Mouse (Mus musculus) cerebellum, adult 2 months (tissue): ENCODE data around the gene Dcaf12. TPM values are rescaled to one million over a fixed set of nuclear protein-coding genes. Genes with fewer than 3 reads are reported as not detected.
A peak's percentile ranks its signal among the peaks of the same experiment; 100 is the strongest.

ENCODE experiments used
- DNase-seq, 2 experiments: peaks; one replicate each; pipeline ENCODE4 v3.0.0; 2021
- H3K27ac ChIP-seq: fragments of 200-500 bp; 2 replicates; pipeline ENCODE4 v1.5.1; 2012; ENCODE audit warnings: low read length, control low read depth, inconsistent platforms; ENCODE audit not compliant: insufficient read depth
- H3K27me3 ChIP-seq: fragments of 200-500 bp; 2 replicates; pipeline ENCODE4 v1.6.1; 2012; ENCODE audit warnings: inconsistent platforms, mild to moderate bottlenecking, low read length, moderate library complexity; ENCODE audit not compliant: control insufficient read depth, insufficient read depth
- H3K4me1 ChIP-seq: fragments of 200-500 bp; 2 replicates; pipeline ENCODE4 v1.6.1; 2011; ENCODE audit warnings: low read length; ENCODE audit not compliant: control insufficient read depth, insufficient read depth
- H3K4me3 ChIP-seq: fragments of 200-500 bp; replicated peaks from 2 replicates; pipeline ENCODE3; 2011; ENCODE audit warnings: mild to moderate bottlenecking, low read depth, low read length, control low read depth; ENCODE audit not compliant: insufficient read depth
- CTCF ChIP-seq: fragments of 200-500 bp; IDR thresholded peaks from 2 replicates; pipeline ENCODE4 v1.5.1; 2011; ENCODE audit warnings: low read depth, mild to moderate bottlenecking, control low read depth, low read length, moderate library complexity, borderline replicate concordance; ENCODE audit not compliant: insufficient read depth
- POLR2A ChIP-seq: fragments of 200-500 bp; IDR thresholded peaks from 2 replicates; pipeline ENCODE4 v1.6.1; 2011; ENCODE audit warnings: low read length, control low read depth, borderline replicate concordance; ENCODE audit not compliant: insufficient read depth
- WGBS: fragments of 180-500 bp; shearing (Covaris S2); methylation state at CpG from one replicate; pipeline ENCODE4 v1.1.7; 2018; 5-methylcytosine and 5-hydroxymethylcytosine counted together
- polyA plus RNA-seq: library from polyadenylated mRNA; depleted of rRNA; stranded (reverse); fragments of >200 nt; gene quantifications from 2 replicates; pipeline ENCODE4 v1.2.3, GENCODE M21; 2012; rRNA removed

Dcaf12 gene
- polyA plus RNA-seq: 39.7 and 40.4 TPM in 2 replicates

GRCm38 (mm10) chr4:41314141-41315129 lies at the start of gene Dcaf12:
Dcaf12 (minus strand) TSS chr4:41314889.
- under 1% methylated on average over 70 of the region's 70 CpGs for WGBS

GRCm38 (mm10) chr4:41361059-41361458 lies 46.4 kb upstream of the Dcaf12 start:
- Histone ChIP-seq H3K4me1 (no peaks in the 10 kb centered on the region), H3K27me3 (no peaks in the 10 kb centered on the region), H3K4me3 (no peak overlapping the region), H3K27ac (no peak overlapping the region)
- no peak for DNase-seq
- 95% methylated on average over 3 of the region's 3 CpGs for WGBS
- TF ChIP-seq CTCF (no peak), POLR2A (no peak)

More at GRCm38 (mm10) chr4:41314141-41315129, at the start of gene Dcaf12:
- H3K27me3 ChIP-seq: no peaks in the 10 kb centered on the region
- H3K27ac ChIP-seq: peak within 1 kb of the TSS; percentile 73
- H3K4me1 ChIP-seq: peaks cover 5% of the 10 kb centered on the region; the same call in 1 of the 2 replicates
- TF ChIP-seq CTCF (no peak), POLR2A (peak; percentile 90)
- peak; percentile 95 to 96 for DNase-seq
- peak within 1 kb of the TSS; percentile 82 for H3K4me3 ChIP-seq

DNA sequence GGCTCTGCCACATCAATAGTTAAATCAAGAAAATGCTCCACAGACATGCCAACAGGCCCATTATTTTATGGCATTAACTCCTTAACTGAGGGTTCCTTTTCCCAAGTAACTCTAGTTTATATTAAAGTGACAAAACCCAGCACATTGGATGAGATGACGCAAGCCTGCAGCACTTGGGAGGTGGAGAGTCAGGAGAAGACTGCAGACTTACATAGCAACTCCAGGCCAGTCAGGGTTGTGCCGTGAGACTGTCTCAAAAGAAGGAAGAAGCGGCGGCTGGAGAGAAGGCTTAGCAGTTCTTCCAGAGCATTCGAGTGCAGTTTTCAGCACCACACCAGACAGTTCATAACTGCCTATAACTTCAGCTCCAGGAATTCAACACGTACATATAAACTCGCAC lies 44.7 kb upstream of the Dcaf12 start:
- TF ChIP-seq POLR2A: no peak
- no peak for TF ChIP-seq CTCF
- no peak overlapping the region for H3K4me3 ChIP-seq
- no peaks in the 10 kb centered on the region for H3K4me1 ChIP-seq
- no peak for DNase-seq
- WGBS: 86% methylated on average over 7 of the region's 7 CpGs
- H3K27ac ChIP-seq: no peak overlapping the region
- no peaks in the 10 kb centered on the region for H3K27me3 ChIP-seq

DNA sequence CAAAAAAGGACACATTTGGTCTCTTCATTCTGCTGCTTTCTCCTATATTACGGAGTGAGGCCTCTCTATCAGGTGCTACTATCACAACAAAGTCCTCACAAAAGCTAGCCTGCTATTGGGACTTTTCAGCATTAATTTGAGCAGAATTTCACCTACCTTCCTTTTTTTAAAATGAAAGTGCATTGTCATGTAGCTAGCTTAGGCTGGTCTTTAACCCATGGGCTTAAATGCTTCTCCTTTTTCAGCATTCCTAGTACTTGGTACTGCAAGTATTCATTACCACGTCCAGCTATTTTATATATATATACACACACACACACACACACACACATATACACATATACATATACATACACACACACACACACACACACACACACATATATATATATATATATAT lies 44.0 kb upstream of the Dcaf12 start:
- Histone ChIP-seq H3K4me3 (no peak overlapping the region), H3K27me3 (no peaks in the 10 kb centered on the region), H3K4me1 (no peaks in the 10 kb centered on the region), H3K27ac (no peak overlapping the region)
- WGBS: 89% methylated on average over 2 of the region's 2 CpGs
- TF ChIP-seq CTCF (no peak), POLR2A (no peak)
- DNase-seq: no peak

DNA sequence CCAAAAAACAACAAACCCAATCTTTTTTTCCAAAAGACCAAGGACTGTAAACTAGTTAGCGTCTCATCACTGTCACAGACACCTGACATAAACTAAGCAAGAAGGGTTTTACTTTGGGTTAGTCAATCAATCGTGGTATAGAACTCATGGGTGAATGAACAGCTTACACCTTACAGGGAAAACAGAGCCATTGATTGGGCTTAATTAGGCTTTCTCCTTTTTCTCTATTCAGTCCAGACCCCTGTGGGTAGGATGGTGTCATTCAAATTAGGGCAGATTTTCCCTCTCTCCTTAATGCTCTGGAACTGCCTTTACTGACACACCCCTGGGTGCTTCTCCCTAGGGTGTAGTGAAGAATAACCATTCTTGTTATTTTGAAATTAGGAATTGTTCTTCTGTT lies 42.5 kb upstream of the Dcaf12 start:
- Histone ChIP-seq H3K4me3 (no peak overlapping the region), H3K27ac (no peak overlapping the region), H3K27me3 (no peaks in the 10 kb centered on the region), H3K4me1 (no peaks in the 10 kb centered on the region)
- DNase-seq: no peak
- TF ChIP-seq CTCF (no peak), POLR2A (no peak)
- 54% methylated on average over 2 of the region's 2 CpGs for WGBS

DNA sequence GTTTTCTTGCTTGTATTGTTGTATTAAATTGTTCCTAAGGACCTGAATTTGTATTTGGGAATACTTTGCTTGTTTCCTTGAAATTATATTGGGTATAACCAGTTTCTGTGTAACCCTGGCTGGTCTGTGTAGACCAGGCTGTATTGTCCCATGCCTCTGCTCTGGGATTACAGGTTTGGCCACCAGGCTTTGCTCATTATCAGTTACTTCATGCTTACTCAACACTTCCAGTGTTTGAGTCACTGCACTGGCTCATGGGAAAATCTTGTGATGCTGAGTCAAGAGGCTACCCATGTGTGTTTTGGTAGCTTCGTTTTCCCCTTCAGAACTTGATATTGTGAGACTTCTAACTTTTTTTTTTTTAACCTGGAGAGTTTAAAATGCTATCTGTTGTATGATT lies 38.6 kb upstream of the Dcaf12 start:
- H3K27me3 ChIP-seq: no peaks in the 10 kb centered on the region
- no peak for TF ChIP-seq CTCF
- no peak for TF ChIP-seq POLR2A
- WGBS: 92% methylated on average over 1 of the region's 1 CpGs
- no peak overlapping the region for H3K4me3 ChIP-seq
- no peak for DNase-seq
- no peaks in the 10 kb centered on the region for H3K4me1 ChIP-seq
- H3K27ac ChIP-seq: no peak overlapping the region

- Histone ChIP-seq H3K4me1 (no peaks in the 10 kb centered on the region), H3K4me3 (no peak overlapping the region), H3K27ac (no peak overlapping the region), H3K27me3 (no peaks in the 10 kb centered on the region)
- TF ChIP-seq CTCF: no peak
- WGBS: 92% methylated on average over 4 of the region's 4 CpGs
- no peak for DNase-seq
These were observed 38.1 kb upstream of the Dcaf12 start for GRCm38 (mm10) chr4:41352758-41353157.

- Histone ChIP-seq H3K4me1 (no peaks in the 10 kb centered on the region), H3K4me3 (peak overlapping the region; percentile 80), H3K27ac (peak overlapping the region; percentile 9; the same call in 1 of the 2 replicates), H3K27me3 (no peaks in the 10 kb centered on the region)
- no peak for TF ChIP-seq CTCF
- no peak for TF ChIP-seq POLR2A
- WGBS: under 1% methylated on average over 28 of the region's 28 CpGs
- DNase-seq: no peak
These were observed 34.5 kb upstream of the Dcaf12 start for GRCm38 (mm10) chr4:41349199-41349591.
